Mouse (Mus musculus): Measurements from ENCODE around the gene Pbrm1. TPM values are rescaled to one million over a fixed set of nuclear protein-coding genes. Genes with fewer than 3 reads are reported as not detected.

The Pbrm1 gene
- total RNA-seq, 2 experiments from 2014 or later = 52.0 to 56.4 TPM

- DNase-seq (ENCODE audit: low spot score in 2 of 2) = no peak
Measured at GRCm38 (mm10) chr14:31132031-31132430, 113.1 kb downstream of the Pbrm1 start.

DNA sequence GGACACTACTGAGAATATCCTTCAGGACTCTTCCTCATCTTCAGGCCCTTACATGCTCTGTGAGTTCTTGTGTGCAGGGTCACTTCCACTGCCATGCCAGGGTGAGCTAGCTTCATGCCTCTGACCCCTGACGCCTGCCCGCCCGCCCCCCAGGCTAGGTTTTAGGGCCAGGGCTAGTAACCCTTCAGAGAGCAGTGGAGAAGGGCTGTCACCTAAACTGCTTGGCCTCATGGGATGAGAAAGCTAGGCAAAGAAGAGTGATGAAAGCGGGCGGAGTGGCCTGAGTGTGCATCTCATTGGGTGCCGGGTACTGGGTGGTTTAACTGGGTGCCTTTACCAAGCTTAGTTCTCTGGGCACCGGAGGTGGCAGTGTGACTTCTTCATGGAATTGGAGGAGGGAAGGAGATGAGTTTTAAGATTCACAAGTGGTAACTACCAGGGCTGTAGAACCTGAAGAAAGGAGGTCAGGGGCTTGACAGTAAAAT is 113.6 kb downstream of the Pbrm1 start:
- DNase-seq (ENCODE audit: low spot score in 2 of 2) = no peak

DNA sequence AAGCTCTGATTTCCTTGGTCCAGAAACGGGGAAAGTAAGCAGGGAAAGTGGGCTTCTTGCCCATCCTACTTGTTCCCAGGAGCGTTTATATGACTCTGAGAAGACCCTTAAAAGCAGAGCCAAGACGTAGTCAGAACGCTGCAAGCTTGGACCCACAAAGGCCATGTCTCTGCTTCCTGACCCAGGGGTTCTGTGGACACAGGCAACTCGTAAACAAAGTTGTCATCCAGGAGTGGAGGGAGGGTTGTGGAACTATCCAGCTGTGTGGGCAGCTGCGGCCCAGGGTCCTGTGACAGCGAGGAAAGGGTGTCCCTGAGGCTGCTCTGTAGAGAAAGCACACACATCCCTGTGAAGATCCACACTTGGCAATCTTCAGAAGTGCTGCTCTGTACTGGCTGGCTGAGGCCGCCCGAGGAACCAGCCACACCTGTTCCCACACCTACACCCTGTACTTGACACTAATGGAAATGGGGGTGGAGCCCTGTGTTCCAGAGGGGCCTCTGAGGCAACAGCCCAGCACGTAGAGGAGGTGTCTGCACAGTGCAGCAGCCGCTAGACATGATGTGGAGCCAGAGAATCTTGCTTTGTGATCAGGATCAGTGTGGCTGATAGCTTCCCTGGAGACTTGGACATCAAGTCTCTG is 114.2 kb downstream of the Pbrm1 start:
- DNase-seq (ENCODE audit: low spot score in 2 of 2) = no peak

DNA sequence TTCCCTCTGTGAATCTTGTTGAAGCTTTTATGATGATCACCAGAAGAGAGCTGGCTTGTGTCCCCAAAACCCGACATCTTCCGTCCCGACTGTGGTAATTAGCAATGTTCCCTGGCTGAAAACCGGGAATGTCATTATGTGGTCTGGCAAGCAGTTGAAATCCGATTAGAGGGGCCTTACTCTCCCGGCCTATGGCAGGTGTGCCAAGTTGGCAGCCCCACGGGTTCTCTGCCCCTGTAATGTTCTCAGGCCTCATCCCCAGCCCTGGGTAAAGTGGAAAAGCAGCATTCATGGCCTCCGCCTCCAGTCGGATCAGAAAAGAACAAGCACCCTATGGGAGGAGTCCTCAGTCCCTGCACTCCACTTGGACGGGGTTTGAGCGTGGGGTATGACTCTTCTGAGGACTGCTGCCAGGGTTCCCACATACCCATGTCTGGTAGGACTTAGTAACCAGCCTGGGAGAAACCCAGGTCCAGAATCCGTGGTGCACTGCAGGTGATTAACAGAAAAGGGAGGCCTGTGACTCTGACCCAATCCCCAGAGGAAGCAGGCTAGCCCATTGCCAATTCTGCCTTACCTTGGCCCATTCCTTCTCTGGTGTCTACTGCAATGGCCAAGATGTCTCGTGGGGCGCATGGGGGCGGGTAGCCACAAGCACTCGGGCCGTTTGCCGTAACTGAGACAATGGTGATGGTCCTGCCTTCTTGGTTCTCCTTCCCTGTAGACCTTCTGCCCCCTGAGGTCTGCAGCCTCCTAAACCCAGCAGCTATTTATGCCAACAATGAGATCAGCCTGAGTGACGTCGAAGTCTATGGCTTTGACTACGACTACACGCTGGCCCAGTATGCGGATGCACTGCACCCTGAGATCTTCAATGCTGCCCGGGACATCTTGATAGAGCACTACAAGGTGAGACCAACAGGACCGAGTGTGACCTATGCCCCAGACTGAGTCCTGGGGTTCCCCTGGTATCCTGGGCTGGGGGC is 115.4 kb downstream of the Pbrm1 start:
- no peak for DNase-seq (ENCODE audit: low spot score in 2 of 2)

- DNase-seq (ENCODE audit: low spot score in 2 of 2) = no peak
Measured at GRCm38 (mm10) chr14:31135495-31136410, 116.8 kb downstream of the Pbrm1 start.

GRCm38 (mm10) chr14:31136411-31137280 is 117.7 kb downstream of the Pbrm1 start:
- DNase-seq (ENCODE audit: low spot score in 2 of 2) = no peak

- DNase-seq (ENCODE audit: low spot score in 2 of 2) = no peak
Measured at GRCm38 (mm10) chr14:31137281-31137595, 118.3 kb downstream of the Pbrm1 start.

GRCm38 (mm10) chr14:31137791-31138190 is 118.9 kb downstream of the Pbrm1 start:
- DNase-seq (ENCODE audit: low spot score in 2 of 2) = no peak

- DNase-seq (ENCODE audit: low spot score in 2 of 2) = no peak
Measured at GRCm38 (mm10) chr14:31138219-31138896, 119.4 kb downstream of the Pbrm1 start.

GRCm38 (mm10) chr14:31138897-31139429 is 120.0 kb downstream of the Pbrm1 start:
- DNase-seq (ENCODE audit: low spot score in 2 of 2) = no peak

DNA sequence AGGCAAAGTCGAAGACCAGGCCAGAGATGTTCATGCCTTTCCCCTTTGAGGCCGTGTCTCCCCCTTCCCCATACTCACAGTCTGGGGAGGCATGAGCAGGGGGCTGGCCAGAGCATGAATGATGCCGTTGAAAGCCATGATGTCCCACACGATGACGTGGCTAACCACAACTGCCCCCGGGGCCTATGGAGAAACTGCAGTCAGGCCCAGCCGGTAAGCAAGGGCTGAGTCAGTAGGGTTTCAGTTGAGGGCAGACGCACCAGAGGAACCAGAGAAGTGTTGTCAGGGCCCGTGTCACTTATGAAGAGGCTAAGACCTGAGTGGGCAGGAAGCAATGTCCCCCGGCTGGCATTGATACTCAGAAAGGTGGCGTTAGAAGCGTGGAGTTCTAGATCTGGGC is 120.7 kb downstream of the Pbrm1 start:
- no peak for DNase-seq (ENCODE audit: low spot score in 2 of 2)

DNA sequence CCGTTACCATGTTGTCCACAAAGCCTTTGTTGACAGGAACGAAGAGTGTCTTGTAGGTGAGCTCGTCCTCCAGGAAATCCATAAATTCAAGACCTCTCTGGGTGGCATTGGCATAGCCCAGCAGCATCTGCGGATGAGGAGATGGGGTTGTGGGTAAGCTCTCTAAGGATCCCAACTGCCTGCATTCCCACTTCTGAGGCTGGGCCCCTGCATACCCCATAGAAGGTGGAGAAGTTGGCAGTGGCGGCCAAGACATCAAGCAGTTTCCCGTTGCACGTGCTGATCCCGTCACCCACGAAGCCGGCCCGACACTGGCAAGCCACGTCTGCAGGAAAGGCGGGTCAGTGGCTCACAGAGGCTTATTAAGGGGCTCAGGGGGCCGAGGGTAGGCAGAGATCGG is 121.2 kb downstream of the Pbrm1 start:
- no peak for DNase-seq (ENCODE audit: low spot score in 2 of 2)

DNA sequence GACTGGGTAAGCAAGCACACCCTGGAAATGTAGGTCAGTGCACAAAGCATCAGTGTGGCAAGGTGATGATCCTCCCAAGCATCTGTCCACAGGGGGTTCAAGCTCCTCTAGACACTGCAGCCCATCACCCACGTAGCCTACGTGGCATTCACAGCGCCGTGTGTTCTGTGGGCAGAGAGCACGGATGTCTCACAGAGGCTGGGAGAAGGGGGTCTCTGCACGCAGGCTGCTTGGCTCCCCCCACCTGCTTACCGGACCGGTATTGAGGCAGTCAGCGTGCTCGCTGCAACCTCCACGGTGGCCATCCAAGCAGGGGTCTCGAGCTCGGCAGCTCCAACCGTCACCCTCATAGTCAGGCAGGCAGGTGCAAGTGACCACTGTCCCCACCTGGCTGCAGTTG is 122.1 kb downstream of the Pbrm1 start:
- no peak for DNase-seq (ENCODE audit: low spot score in 2 of 2)

DNA sequence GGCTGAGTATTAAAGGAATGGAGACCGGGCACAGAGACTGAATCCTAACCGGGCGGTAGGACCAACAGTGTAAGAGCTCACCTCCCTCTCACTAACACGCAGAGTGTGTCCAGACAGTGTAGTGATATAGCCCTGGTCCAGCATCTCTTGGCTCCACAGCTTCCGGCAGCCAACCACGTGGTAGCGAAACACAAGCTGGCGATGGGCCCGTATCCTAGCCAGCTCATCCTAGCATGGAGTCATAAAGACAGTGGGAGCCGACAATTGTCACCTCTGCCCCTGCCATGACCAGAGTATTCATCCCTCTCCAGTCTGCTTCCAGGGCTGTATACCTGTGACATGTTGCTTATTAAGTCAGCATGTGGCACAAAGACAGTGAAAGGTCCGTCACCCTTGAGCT is 126.8 kb downstream of the Pbrm1 start:
- DNase-seq (ENCODE audit: low spot score in 2 of 2) = no peak

GRCm38 (mm10) chr14:31160196-31161150 is 141.5 kb downstream of the Pbrm1 start:
- no peak for DNase-seq (ENCODE audit: low spot score in 2 of 2)

- DNase-seq (ENCODE audit: low spot score in 2 of 2) = no peak
Measured at GRCm38 (mm10) chr14:31161191-31161590, 142.3 kb downstream of the Pbrm1 start.

DNA sequence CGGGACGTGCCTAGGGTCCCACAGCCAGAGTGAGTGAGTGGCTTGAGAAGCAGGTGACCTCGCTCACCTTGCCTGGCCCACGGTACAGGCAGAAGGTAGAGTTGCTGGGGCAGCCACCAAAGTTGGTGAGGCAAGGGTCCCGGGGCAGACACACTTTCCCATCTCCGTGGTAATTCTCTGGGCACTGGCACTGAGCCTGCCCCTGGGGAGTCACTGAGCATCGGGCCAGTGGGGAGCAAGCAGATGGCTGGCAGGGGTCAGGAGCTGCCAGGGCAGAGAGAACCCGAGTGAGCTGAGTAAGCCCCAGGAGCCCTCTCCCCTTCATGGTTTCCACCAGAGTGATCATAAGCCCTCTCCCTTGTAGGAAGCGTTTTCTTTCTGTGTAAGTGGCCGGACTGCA is 142.7 kb downstream of the Pbrm1 start:
- no peak for DNase-seq (ENCODE audit: low spot score in 2 of 2)

GRCm38 (mm10) chr14:31164067-31164466 is 145.1 kb downstream of the Pbrm1 start:
- no peak for DNase-seq (ENCODE audit: low spot score in 2 of 2)

All from layer of hippocampus, adult 18-20 months (tissue).